Mouse (Mus musculus) heart, postnatal 0 days (tissue): Measurements from ENCODE around the gene Pip4k2a.

Experiments used
- CTCF ChIP-seq: IDR thresholded peaks from 2 replicates; pipeline ENCODE4 v1.5.1; 2016; ENCODE audit warnings: antibody characterized with exemption, control low read depth, low read depth
- EP300 ChIP-seq: IDR thresholded peaks from 2 replicates; pipeline ENCODE4 v1.6.1; 2016; ENCODE audit warnings: antibody characterized with exemption, low read depth

GRCm38 (mm10) chr2:18921570-18922180, 76.3 kb downstream of the Pip4k2a start:
- TF ChIP-seq CTCF (no peak), EP300 (no peak)
